35 mouse cellular contexts compared by ENCODE assay signal in the genomic region with DNA sequence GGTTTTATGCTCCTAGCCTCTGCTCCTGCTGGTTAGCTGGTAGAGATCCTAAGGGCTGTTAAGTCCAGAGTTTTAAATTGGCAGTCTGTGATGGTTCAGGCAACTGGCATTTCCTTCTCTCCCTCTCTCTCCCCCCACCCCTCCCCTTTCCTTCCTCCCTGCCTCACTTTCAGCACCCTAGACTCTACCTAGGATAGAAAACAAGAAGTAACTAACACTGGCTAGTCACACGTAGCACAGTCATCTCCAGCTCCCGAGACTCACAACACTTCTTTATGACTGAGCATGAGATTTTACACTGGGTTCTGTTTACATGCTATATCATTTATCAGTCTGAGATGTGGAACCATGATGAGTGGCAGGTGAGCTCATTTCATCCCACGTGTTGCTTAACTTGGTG. TPM values are rescaled to one million over a fixed set of nuclear protein-coding genes. Genes with fewer than 3 reads are reported as not detected.
"Had no signal": no experiment of that assay in that cellular context is flagged by ENCODE, and none has a peak within 500 bp of the region (broad histone marks: within the 10 kb centered on the region; RNA-seq: fewer than 3 reads in every experiment).

No protein-coding gene starts in this region.

- H3K27ac ChIP-seq: gastrocnemius, adult 2 months; heart, embryonic 10.5 days; hindbrain, embryonic 13.5 days; hindbrain, embryonic 15.5 days; hindbrain, postnatal 0 days; intestine, embryonic 15.5 days; kidney, embryonic 15.5 days; kidney, postnatal 0 days; layer of hippocampus, adult 2 months; left cerebral cortex, adult 2 months; limb, embryonic 10.5 days; limb, embryonic 12.5 days; liver, embryonic 13.5 days had no signal

- H3K4me2 ChIP-seq: heart, embryonic 12.5 days; hindbrain, embryonic 13.5 days; hindbrain, embryonic 15.5 days; intestine, embryonic 15.5 days; kidney, embryonic 15.5 days; limb, embryonic 12.5 days; liver, embryonic 11.5 days; liver, embryonic 13.5 days had no signal

- H3K9me3 ChIP-seq: hindbrain, embryonic 15.5 days; intestine, embryonic 15.5 days; limb, embryonic 10.5 days; liver, embryonic 13.5 days had no signal

- H3K27me3 ChIP-seq: heart, embryonic 12.5 days; hindbrain, embryonic 13.5 days; hindbrain, embryonic 15.5 days; intestine, embryonic 15.5 days; kidney, embryonic 15.5 days; limb, embryonic 12.5 days; liver, embryonic 13.5 days had no signal

- H3K4me3 ChIP-seq: gastrocnemius, adult 2 months; heart, embryonic 10.5 days; heart, embryonic 12.5 days; hindbrain, embryonic 13.5 days; hindbrain, embryonic 15.5 days; intestine, embryonic 15.5 days; kidney, embryonic 15.5 days; layer of hippocampus, adult 2 months; left cerebral cortex, adult 2 months; limb, embryonic 10.5 days; limb, embryonic 12.5 days; liver, embryonic 13.5 days had no signal

- H3K4me1 ChIP-seq: heart, embryonic 10.5 days; heart, embryonic 12.5 days; hindbrain, embryonic 13.5 days; hindbrain, embryonic 15.5 days; intestine, embryonic 15.5 days; kidney, embryonic 15.5 days; limb, embryonic 10.5 days; limb, embryonic 12.5 days; liver, embryonic 13.5 days had no signal

- DNase-seq: gastrocnemius, adult 2 months; gastrocnemius, postnatal 10 days; gastrocnemius, postnatal 25 days; heart, adult 18-20 months; heart, postnatal 10 days; heart, postnatal 4 days; kidney, adult 11 months; kidney, adult 2 months; kidney, adult 9 months; kidney, postnatal 14 days; kidney, postnatal 4 days; liver; liver, embryonic 13.5 days had no signal

- H3K36me3 ChIP-seq: heart, embryonic 10.5 days; heart, embryonic 12.5 days; hindbrain, embryonic 13.5 days; hindbrain, embryonic 15.5 days; intestine, embryonic 15.5 days; kidney, embryonic 15.5 days; limb, embryonic 10.5 days; limb, embryonic 12.5 days; liver, embryonic 13.5 days had no signal

- ATAC-seq: hindbrain, postnatal 0 days; intestine, embryonic 15.5 days had no signal

- H3K9ac ChIP-seq: heart, embryonic 12.5 days; hindbrain, embryonic 13.5 days; hindbrain, embryonic 15.5 days; intestine, embryonic 15.5 days; kidney, embryonic 15.5 days; limb, embryonic 12.5 days; liver, embryonic 13.5 days had no signal

RNA-seq across cellular contexts. Expression of a gene that starts 16.2 kb away (rescaled TPM):
- total RNA-seq: gastrocnemius, adult 2 months; gastrocnemius, postnatal 10 days; gastrocnemius, postnatal 25 days; gastrocnemius, postnatal 4 days; granulocyte monocyte progenitor cell, adult 5-6 weeks; hindbrain, postnatal 0 days; layer of hippocampus, adult 2 months; layer of hippocampus, postnatal 10 days; layer of hippocampus, postnatal 25 days; left cerebral cortex, adult 2 months; left cerebral cortex, postnatal 14 days; left cerebral cortex, postnatal 36 days had no signal
- polyA plus RNA-seq: heart, embryonic 12.5 days; heart, embryonic 16.5 days; hindbrain, embryonic 11.5 days; hindbrain, embryonic 13.5 days; hindbrain, embryonic 15.5 days; hindbrain, postnatal 0 days; intestine, embryonic 15.5 days; kidney, adult 2 months; kidney, embryonic 15.5 days; kidney, postnatal 0 days; limb, embryonic 10.5 days; limb, embryonic 12.5 days; limb, embryonic 14.5 days; liver, embryonic 13.5 days had no signal
